Mouse (Mus musculus) intestine, postnatal 0 days (tissue): Measurements from ENCODE around the gene Srms. TPM values are rescaled to one million over a fixed set of nuclear protein-coding genes. Genes with fewer than 3 reads are reported as not detected.
A peak's percentile ranks its signal among the peaks of the same experiment; 100 is the strongest.
"Not testable (repeated sequence)": the region's sequence is repeated elsewhere in the genome, so short reads cannot be mapped to it uniquely, and the experiment has no call there.

Source experiments
- ATAC-seq: fragments of 200-750 bp; cut with Nextera tagmentation; 2 replicates; pipeline ENCODE4 v1.8.0; 2017; ENCODE audit warnings: mild to moderate bottlenecking, moderate TSS enrichment, moderate library complexity
- H3K27ac ChIP-seq: fragments of 300-500 bp; sonication (generic); 2 replicates; pipeline ENCODE4 v1.5.1; 2014; ENCODE audit warnings: mild to moderate bottlenecking, low read depth, low read length, moderate library complexity
- H3K27me3 ChIP-seq: fragments of 300-500 bp; sonication (generic); replicated peaks from 2 replicates; pipeline ENCODE4 v1.6.1; 2014; ENCODE audit warnings: low read length, mixed read lengths; ENCODE audit not compliant: control insufficient read depth, insufficient read depth
- H3K36me3 ChIP-seq: fragments of 300-500 bp; sonication (generic); 2 replicates; pipeline ENCODE4 v1.6.1; 2014; ENCODE audit warnings: mild to moderate bottlenecking, moderate library complexity; ENCODE audit not compliant: control insufficient read depth, insufficient read depth
- H3K4me1 ChIP-seq: fragments of 300-500 bp; sonication (generic); replicated peaks from 2 replicates; pipeline ENCODE4 v1.6.1; 2014; ENCODE audit warnings: antibody characterized with exemption, low read length, mixed read lengths; ENCODE audit not compliant: control insufficient read depth, insufficient read depth
- H3K4me2 ChIP-seq: fragments of 300-500 bp; sonication (generic); replicated peaks from 2 replicates; pipeline ENCODE4 v1.6.1; 2014; ENCODE audit warnings: low read depth, mild to moderate bottlenecking, moderate library complexity
- H3K4me3 ChIP-seq: fragments of 300-500 bp; sonication (generic); 2 replicates; pipeline ENCODE4 v1.5.1; 2014; ENCODE audit warnings: low read depth, low read length
- H3K9ac ChIP-seq: fragments of 300-500 bp; sonication (generic); 2 replicates; pipeline ENCODE4 v1.6.1; 2014; ENCODE audit warnings: mild to moderate bottlenecking, low read depth, low read length
- H3K9me3 ChIP-seq: fragments of 300-500 bp; sonication (generic); 2 replicates; pipeline ENCODE4 v1.6.1; 2016; ENCODE audit warnings: mixed run types; ENCODE audit not compliant: control insufficient read depth
- CTCF ChIP-seq: sonication (generic); IDR thresholded peaks from 2 replicates; pipeline ENCODE4 v1.5.1; 2016; ENCODE audit warnings: low read depth, mild to moderate bottlenecking, control low read depth, antibody characterized with exemption, moderate library complexity
- whole genome bisulfite sequencing: fragments of 180-500 bp; shearing (Covaris S2); extraction: QIAGEN DNeasy Blood & Tissue Kit; methylation state at CpG from one replicate; pipeline ENCODE4 v1.1.7; 2014; 5-methylcytosine and 5-hydroxymethylcytosine counted together
- polyA plus RNA-seq: library from polyadenylated mRNA; unstranded; fragments of >200 nt; fragmentation: Nextera tagmentation; extraction: Ambion mirVana; gene quantifications from 2 replicates; pipeline ENCODE4 v1.2.1, GENCODE M21; 2015

The Srms gene
- polyA plus RNA-seq, 1 experiment from 2014 or later, result 0.17 TPM

DNA sequence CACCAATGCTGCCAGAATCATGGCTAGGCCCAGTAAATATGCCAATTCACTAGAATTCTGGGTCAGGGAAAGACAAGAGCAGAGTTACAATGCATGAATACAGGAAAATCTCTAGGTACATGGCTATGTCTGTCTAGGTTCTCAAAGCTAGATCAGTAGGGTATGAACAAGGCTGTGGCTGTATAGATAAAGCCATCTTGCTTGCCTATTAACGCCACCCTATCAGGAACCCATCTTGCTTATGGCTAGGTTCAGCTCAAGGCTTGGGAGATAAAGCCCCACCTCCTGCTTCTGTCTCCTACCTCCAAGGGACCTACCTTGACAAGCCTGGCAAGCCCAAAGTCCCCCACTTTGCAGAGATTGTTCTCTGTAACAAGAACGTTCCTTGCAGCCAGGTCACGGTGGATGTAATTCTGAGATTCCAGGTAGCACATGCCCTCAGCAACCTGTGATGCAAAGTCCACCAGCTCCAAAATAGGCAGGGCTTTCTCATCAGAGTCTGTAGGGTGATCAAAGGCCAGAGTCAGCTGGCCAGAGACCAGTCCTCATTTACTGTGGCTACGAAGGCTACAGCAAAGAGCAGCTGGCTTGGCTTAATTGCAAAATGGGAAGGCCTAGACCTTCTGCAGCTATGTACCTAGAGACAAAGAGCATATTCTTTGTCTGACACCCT lies 16.2 kb downstream of the Srms start:
- H3K27ac ChIP-seq, result no peak overlapping the region
- 53% methylated on average over 4 of the region's 4 CpGs for WGBS
- peaks cover 10% of the 10 kb centered on the region; the same call in 1 of the 2 replicates for H3K4me1 ChIP-seq
- H3K9ac ChIP-seq, result no peak overlapping the region
- peak; percentile 64 for ATAC-seq
- no peaks in the 10 kb centered on the region for H3K27me3 ChIP-seq
- H3K9me3 ChIP-seq, result no peaks in the 10 kb centered on the region
- no peak for TF ChIP-seq CTCF
- no peaks in the 10 kb centered on the region for H3K36me3 ChIP-seq
- no peak overlapping the region for H3K4me2 ChIP-seq
- no peak overlapping the region for H3K4me3 ChIP-seq

GRCm38 (mm10) chr2:181193044-181193443 lies 19.9 kb downstream of the Srms start:
- Histone ChIP-seq H3K9me3 (no peaks in the 10 kb centered on the region), H3K36me3 (no peaks in the 10 kb centered on the region; the same call in 1 of the 2 replicates), H3K27ac (no peak overlapping the region), H3K4me1 (peaks cover 7% of the 10 kb centered on the region; the same call in 1 of the 2 replicates), H3K4me3 (no peak overlapping the region), H3K4me2 (no peak overlapping the region), H3K9ac (no peak overlapping the region), H3K27me3 (no peaks in the 10 kb centered on the region)
- no peak for TF ChIP-seq CTCF
- no peak for ATAC-seq
- 74% methylated on average over 3 of the region's 3 CpGs for WGBS

- no peaks in the 10 kb centered on the region; the same call in 1 of the 2 replicates for H3K36me3 ChIP-seq
- no peak overlapping the region for H3K4me3 ChIP-seq
- no peak overlapping the region for H3K27ac ChIP-seq
- no peak overlapping the region for H3K4me2 ChIP-seq
- 71% methylated on average over 4 of the region's 4 CpGs for WGBS
- no peak for TF ChIP-seq CTCF
- ATAC-seq, result no peak
- H3K4me1 ChIP-seq, result peaks cover 6% of the 10 kb centered on the region; the same call in 1 of the 2 replicates
- no peaks in the 10 kb centered on the region for H3K9me3 ChIP-seq
- H3K9ac ChIP-seq, result no peak overlapping the region
- no peaks in the 10 kb centered on the region for H3K27me3 ChIP-seq
These were observed 21.0 kb downstream of the Srms start for GRCm38 (mm10) chr2:181191936-181192335.

- H3K4me3 ChIP-seq, H3K9me3 ChIP-seq, H3K4me2 ChIP-seq, H3K36me3 ChIP-seq, H3K4me1 ChIP-seq, H3K27ac ChIP-seq, H3K27me3 ChIP-seq, ATAC-seq, H3K9ac ChIP-seq: not testable (repeated sequence)
- 72% methylated on average over 3 of the region's 4 CpGs for WGBS
These were observed 21.6 kb downstream of the Srms start for GRCm38 (mm10) chr2:181191385-181191784.

DNA sequence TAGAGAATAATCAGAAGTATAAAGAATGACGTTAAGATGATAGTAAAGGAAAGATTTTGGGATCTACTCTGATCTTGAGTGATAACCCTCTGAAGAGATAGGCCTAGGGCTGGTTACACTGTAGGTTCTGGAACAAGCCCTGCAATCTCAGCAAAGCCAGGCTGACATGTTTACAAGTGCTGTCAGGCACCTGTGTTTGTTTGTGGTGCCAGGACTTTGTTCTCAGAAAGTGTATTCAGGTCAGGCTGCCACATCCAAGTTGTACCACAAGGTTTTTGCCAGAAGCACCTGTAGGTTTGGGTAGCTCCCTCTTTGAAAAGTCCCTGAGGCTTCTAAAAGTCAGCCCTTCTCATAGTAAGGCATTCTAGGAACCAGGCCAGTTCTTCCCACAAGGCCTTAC lies 23.7 kb downstream of the Srms start:
- no peak overlapping the region for H3K4me2 ChIP-seq
- H3K9me3 ChIP-seq, result no peaks in the 10 kb centered on the region
- TF ChIP-seq CTCF, result no peak
- 0 out of 2 replicates have a peak overlapping the region, but pooled peaks have one; percentile 66 for H3K27ac ChIP-seq
- no peaks in the 10 kb centered on the region; the same call in 1 of the 2 replicates for H3K36me3 ChIP-seq
- WGBS, result 72% methylated on average over 1 of the region's 1 CpGs
- H3K4me1 ChIP-seq, result no peaks in the 10 kb centered on the region
- H3K9ac ChIP-seq, result no peak overlapping the region
- no peaks in the 10 kb centered on the region for H3K27me3 ChIP-seq
- no peak for ATAC-seq
- H3K4me3 ChIP-seq, result no peak overlapping the region

DNA sequence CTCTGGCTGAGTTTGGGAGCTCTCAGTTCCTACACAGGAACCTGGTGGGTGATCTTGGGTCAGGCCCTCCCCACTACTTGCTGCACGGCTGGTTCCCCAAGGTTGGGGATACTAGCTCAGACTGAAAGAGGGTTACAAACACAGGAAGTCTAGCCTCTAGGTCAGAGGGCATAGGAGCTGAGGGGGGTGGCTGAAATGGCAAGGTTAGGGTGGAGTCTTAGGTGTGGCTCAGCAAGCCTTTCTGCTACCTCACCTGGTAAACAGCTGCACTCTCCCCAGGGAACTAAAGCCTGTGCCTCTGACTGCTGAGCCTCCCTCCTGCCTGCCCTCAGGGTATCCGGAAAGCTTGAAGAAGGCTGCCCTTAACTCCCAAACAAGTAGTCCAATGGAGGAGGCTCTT lies 24.3 kb downstream of the Srms start:
- Histone ChIP-seq H3K4me1 (no peaks in the 10 kb centered on the region), H3K9ac (no peak overlapping the region), H3K27me3 (no peaks in the 10 kb centered on the region), H3K4me3 (no peak overlapping the region), H3K27ac (peak overlapping the region; percentile 66), H3K36me3 (no peaks in the 10 kb centered on the region; the same call in 1 of the 2 replicates), H3K4me2 (peak overlapping the region; percentile 71), H3K9me3 (no peaks in the 10 kb centered on the region)
- ATAC-seq, result peak; percentile 7; the same call in 1 of the 2 replicates
- WGBS, result 35% methylated on average over 2 of the region's 2 CpGs
- no peak for TF ChIP-seq CTCF
